Mouse (Mus musculus) hindbrain, postnatal 0 days (tissue): ENCODE results near the gene Wdr91. TPM values are rescaled to one million over a fixed set of nuclear protein-coding genes. Genes with fewer than 3 reads are reported as not detected.

ENCODE experiments used
- ATAC-seq: fragments of 200-750 bp; cut with Nextera tagmentation; 2 replicates; pipeline ENCODE4 v1.8.0; 2017; ENCODE audit warnings: mild to moderate bottlenecking, moderate TSS enrichment, moderate library complexity
- DNase-seq: peaks from one replicate; pipeline ENCODE4 v3.0.0-alpha.2; 2015; ENCODE audit warnings: low spot score
- H3K27ac ChIP-seq: fragments of 300-500 bp; sonication (generic); 2 replicates; pipeline ENCODE4 v1.5.1; 2014; ENCODE audit warnings: mild to moderate bottlenecking
- H3K27me3 ChIP-seq: fragments of 300-500 bp; sonication (generic); 2 replicates; pipeline ENCODE4 v1.6.1; 2014; ENCODE audit warnings: low read length, mixed read lengths; ENCODE audit not compliant: insufficient read depth
- H3K36me3 ChIP-seq: fragments of 300-500 bp; sonication (generic); 2 replicates; pipeline ENCODE4 v1.6.1; 2014; ENCODE audit warnings: low read length, mixed read lengths; ENCODE audit not compliant: insufficient read depth
- H3K4me1 ChIP-seq: fragments of 300-500 bp; sonication (generic); 2 replicates; pipeline ENCODE4 v1.6.1; 2014; ENCODE audit warnings: antibody characterized with exemption, low read length, mixed read lengths; ENCODE audit not compliant: insufficient read depth
- H3K4me2 ChIP-seq: fragments of 300-500 bp; sonication (generic); 2 replicates; pipeline ENCODE4 v1.6.1; 2014; ENCODE audit warnings: low read depth, mild to moderate bottlenecking, low read length, moderate library complexity, mixed read lengths
- H3K4me3 ChIP-seq: fragments of 300-500 bp; sonication (generic); 2 replicates; pipeline ENCODE4 v1.5.1; 2014; ENCODE audit warnings: low read length
- H3K9ac ChIP-seq: fragments of 300-500 bp; sonication (generic); replicated peaks from 2 replicates; pipeline ENCODE4 v1.6.1; 2014; ENCODE audit warnings: mild to moderate bottlenecking, low read length, moderate library complexity, mixed read lengths
- H3K9me3 ChIP-seq: fragments of 300-500 bp; sonication (generic); 2 replicates; pipeline ENCODE4 v1.6.1; 2016; ENCODE audit warnings: low read length, mixed read lengths
- CTCF ChIP-seq: IDR thresholded peaks from 2 replicates; pipeline ENCODE4 v1.5.1; 2016; ENCODE audit warnings: antibody characterized with exemption, control low read depth, low read depth
- WGBS: fragments of 180-500 bp; shearing (Covaris S2); extraction: QIAGEN DNeasy Blood & Tissue Kit; methylation state at CpG from one replicate; pipeline ENCODE4 v1.1.7; 2014; 5-methylcytosine and 5-hydroxymethylcytosine counted together
- polyA plus RNA-seq: library from polyadenylated mRNA; unstranded; fragments of >200 nt; fragmentation: Nextera tagmentation; extraction: Ambion mirVana; gene quantifications from 2 replicates; pipeline ENCODE4 v1.2.1, GENCODE M21; 2015
- total RNA-seq: library from RNA; depleted of rRNA; stranded (reverse); fragments of >200 nt; gene quantifications from 2 replicates; pipeline ENCODE4 v1.2.3, GENCODE M21; 2014

Gene Wdr91
- total and polyA plus RNA-seq, 2 experiments from 2014 or later, result 17.9 to 52.7 TPM

DNA sequence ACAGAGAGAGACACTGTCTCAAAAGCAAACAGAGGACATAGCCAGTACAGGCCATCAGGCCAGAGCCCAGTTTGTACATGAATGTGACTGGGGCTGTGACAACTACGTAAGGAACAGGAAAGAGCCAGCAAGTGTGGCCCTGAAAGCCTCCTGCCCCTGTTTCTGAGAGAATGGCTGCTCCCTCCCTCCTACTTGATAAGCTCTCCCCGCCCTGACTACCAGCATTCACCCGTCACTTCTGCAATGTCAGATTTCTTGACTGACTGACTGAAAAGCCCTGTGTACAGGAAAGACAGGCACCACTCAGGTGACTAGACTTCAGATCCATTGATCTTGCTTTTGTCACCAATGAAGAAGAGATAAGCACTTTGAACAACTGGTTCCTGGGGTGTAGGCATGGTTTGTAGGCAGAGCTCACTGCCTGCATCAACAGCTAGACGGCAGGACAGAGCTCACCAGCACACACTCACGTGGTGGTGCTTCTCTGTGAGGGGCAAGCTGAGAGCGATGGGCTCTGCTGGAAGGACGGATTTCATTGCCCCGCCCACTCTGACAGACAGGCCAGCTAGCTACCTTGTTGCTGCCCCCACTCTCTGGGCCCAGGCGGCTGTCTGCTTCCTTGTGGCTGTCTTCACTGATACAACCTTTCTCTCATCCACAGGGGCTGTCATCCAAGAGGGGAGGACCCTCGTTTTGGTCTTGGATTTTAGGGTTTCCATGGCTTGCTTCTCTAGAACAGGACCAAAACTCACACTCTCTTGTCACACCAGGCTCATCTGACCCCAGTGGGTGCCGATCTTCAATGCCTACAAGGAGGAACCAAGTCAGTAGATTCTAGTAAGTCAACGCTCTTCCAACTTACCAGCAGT, 34.5 kb downstream of the Wdr91 start:
- Histone ChIP-seq H3K9ac (no peak overlapping the region), H3K27me3 (no peaks in the 10 kb centered on the region), H3K4me3 (no peak overlapping the region), H3K4me2 (peak overlapping the region; percentile 61; the same call in 1 of the 2 replicates), H3K27ac (peak overlapping the region; percentile 92; the same call in 1 of the 2 replicates), H3K9me3 (no peaks in the 10 kb centered on the region), H3K36me3 (no peaks in the 10 kb centered on the region; the same call in 1 of the 2 replicates), H3K4me1 (peaks cover 11% of the 10 kb centered on the region)
- TF ChIP-seq CTCF, result peak; percentile 35
- no peak for ATAC-seq
- no peak for DNase-seq
- 61% methylated on average over 12 of the region's 12 CpGs for WGBS

DNA sequence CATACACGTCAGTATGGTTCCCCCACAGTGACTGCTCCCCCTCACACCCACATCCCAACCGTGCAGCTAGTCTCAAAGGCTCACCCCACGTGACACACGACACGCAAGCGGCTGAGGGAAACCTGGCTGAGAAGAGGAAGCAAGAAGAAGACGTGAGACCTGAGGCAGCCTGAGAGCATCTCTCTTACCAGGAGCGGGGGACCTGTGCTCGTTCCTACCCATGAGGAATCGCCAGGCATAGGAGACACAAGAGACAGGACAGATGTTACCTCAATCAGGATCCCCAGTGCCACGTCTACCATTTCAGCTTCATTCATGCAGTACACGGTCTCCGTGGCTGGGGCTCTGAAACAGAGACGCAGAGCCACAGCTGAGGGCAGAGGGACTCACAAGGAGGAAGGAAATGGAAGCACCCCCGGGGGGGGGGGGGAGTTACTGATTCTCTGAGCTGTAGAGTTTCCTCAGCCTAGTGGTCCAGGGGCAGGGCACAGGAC, 35.4 kb downstream of the Wdr91 start:
- TF ChIP-seq CTCF, result no peak
- H3K36me3 ChIP-seq, result no peaks in the 10 kb centered on the region; the same call in 1 of the 2 replicates
- DNase-seq, result no peak
- no peak overlapping the region for H3K9ac ChIP-seq
- no peaks in the 10 kb centered on the region for H3K9me3 ChIP-seq
- ATAC-seq, result no peak
- peaks cover 11% of the 10 kb centered on the region for H3K4me1 ChIP-seq
- H3K27ac ChIP-seq, result no peak overlapping the region
- 85% methylated on average over 15 of the region's 15 CpGs for WGBS
- no peak overlapping the region for H3K4me3 ChIP-seq
- no peaks in the 10 kb centered on the region for H3K27me3 ChIP-seq
- H3K4me2 ChIP-seq, result no peak overlapping the region

DNA sequence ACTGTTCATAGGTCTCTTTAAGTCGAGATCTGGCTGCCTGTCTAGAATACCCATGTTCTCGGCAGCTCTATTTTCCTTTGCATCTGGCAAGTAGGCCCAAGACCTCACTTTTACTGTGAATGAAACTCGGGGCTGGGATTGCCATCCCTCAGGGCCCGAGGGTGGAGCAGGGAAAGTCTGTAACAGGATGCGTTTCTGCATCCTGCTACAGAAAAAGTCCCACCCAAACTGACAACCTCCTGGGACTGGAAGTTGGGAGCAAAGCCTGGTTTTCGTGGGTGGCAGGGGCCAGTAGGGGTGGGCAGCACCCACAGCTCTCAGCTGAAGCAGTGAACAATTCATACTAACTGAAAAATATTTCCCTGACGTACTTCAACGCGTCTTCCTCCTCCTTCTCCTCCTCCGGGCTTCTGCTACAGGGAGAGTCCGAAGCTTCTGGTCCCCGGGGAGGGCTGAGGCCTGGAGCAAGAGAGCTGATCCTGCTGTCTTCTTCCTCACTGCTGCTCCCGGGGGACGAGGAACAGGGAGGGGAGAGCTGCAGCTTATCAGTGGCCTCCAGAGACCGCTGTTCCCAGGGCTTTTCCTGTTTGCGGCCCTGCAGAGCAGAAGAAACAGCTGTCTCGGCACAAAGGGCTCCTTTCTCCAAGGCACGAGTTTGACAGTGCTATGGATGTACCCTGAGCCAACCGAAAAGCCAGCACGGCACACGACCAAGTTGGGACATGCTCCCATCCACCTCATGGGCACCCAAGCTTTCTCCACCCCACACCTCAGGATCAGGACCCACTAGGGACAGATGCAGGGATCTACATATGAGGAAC, 36.4 kb downstream of the Wdr91 start:
- ATAC-seq (no peak), DNase-seq (no peak)
- Histone ChIP-seq H3K27ac (peak overlapping the region; percentile 20; the same call in 1 of the 2 replicates), H3K36me3 (no peaks in the 10 kb centered on the region), H3K27me3 (no peaks in the 10 kb centered on the region), H3K4me2 (no peak overlapping the region), H3K9me3 (no peaks in the 10 kb centered on the region), H3K4me3 (no peak overlapping the region), H3K9ac (no peak overlapping the region), H3K4me1 (peaks cover 11% of the 10 kb centered on the region)
- TF ChIP-seq CTCF, result 0 out of 2 replicates have a peak, but pooled peaks have one; percentile 8
- WGBS, result 76% methylated on average over 21 of the region's 21 CpGs

DNA sequence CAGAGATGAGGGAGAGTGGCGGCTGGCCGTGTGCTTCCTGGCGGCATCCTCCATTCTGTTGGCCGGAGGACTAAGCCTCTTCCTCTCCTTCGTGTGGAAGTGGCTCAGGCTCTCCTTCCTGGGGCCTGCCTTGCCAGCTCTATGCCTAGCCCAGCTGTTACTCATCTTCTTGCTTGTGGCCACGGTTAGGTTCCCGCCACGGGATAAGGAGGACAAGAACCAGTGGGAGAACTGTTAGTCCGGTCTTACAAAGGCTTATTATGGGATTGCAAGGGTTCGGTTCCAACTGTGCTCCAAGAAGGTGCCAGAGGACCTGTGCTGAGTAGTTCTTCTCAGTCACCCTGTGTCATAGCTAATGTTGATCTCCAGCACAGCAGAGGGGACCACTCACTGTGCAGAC, 37.8 kb downstream of the Wdr91 start:
- WGBS, result 88% methylated on average over 10 of the region's 10 CpGs
- no peak for ATAC-seq
- no peak overlapping the region for H3K4me2 ChIP-seq
- H3K27ac ChIP-seq, result no peak overlapping the region
- no peak overlapping the region for H3K4me3 ChIP-seq
- TF ChIP-seq CTCF, result no peak
- H3K4me1 ChIP-seq, result peaks cover 6% of the 10 kb centered on the region
- no peaks in the 10 kb centered on the region for H3K9me3 ChIP-seq
- H3K27me3 ChIP-seq, result no peaks in the 10 kb centered on the region
- H3K9ac ChIP-seq, result no peak overlapping the region
- no peak for DNase-seq
- no peaks in the 10 kb centered on the region for H3K36me3 ChIP-seq

DNA sequence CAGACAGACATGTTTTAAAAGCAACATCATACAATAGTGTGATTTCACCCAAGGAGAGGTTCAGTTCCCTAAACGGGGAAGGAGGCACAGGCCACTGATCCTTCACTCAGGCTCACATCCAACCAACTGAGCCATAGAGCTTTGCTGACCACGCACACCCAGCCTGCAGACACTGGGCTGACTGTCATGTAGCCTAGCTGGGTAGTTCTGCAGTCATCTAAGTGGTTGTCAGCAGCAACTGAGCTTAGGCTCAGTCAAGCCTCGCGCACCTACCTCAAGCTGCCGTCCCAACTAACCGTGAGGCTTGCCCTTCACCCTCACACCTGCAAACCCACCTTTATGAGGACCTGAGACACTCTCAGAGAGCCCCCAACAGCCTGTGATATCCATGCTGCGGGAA, 38.7 kb downstream of the Wdr91 start:
- no peak overlapping the region for H3K27ac ChIP-seq
- no peaks in the 10 kb centered on the region for H3K27me3 ChIP-seq
- no peak for ATAC-seq
- no peak overlapping the region for H3K4me3 ChIP-seq
- DNase-seq, result no peak
- H3K4me2 ChIP-seq, result no peak overlapping the region
- 91% methylated on average over 7 of the region's 7 CpGs for WGBS
- H3K4me1 ChIP-seq, result peaks cover 5% of the 10 kb centered on the region
- no peak for TF ChIP-seq CTCF
- no peaks in the 10 kb centered on the region for H3K9me3 ChIP-seq
- no peaks in the 10 kb centered on the region for H3K36me3 ChIP-seq
- H3K9ac ChIP-seq, result no peak overlapping the region

DNA sequence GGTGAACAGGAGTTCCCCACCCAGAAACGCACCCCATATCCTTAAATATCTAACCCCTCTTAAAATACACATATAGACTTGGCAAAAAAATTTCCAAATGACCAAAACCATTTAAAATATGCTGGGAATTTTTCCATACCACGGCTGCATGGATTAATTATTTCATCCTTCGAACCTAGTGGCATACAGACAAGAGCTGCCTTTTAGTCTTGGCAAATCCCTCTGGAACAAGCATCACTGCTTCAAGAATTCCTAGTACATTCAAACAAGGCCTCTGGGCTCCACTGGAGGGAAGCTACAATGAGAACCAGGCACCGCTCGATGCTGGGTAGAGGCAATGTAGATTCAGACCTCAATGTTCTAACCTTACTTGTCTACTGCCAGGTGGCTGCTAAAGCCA, 40.0 kb downstream of the Wdr91 start:
- ATAC-seq, result no peak
- H3K27ac ChIP-seq, result no peak overlapping the region
- no peak overlapping the region for H3K4me2 ChIP-seq
- H3K4me1 ChIP-seq, result no peaks in the 10 kb centered on the region
- H3K9ac ChIP-seq, result no peak overlapping the region
- DNase-seq, result no peak
- WGBS, result 77% methylated on average over 5 of the region's 5 CpGs
- H3K9me3 ChIP-seq, result no peaks in the 10 kb centered on the region
- no peak overlapping the region for H3K4me3 ChIP-seq
- H3K36me3 ChIP-seq, result no peaks in the 10 kb centered on the region
- H3K27me3 ChIP-seq, result no peaks in the 10 kb centered on the region
- TF ChIP-seq CTCF, result no peak
